Mouse (Mus musculus): ENCODE results near the gene Gm9049.

GRCm38 (mm10) chr10:118399917-118400316 lies 46.0 kb upstream of the Gm9049 start:
- TF ChIP-seq CTCF (IDR thresholded peaks at IDR 0.05; ENCODE audit: low read depth) (no peak), EP300 (IDR thresholded peaks at IDR 0.05; ENCODE audit: low read depth) (no peak)

Data from heart, postnatal 0 days (tissue).